Mouse (Mus musculus): ENCODE results near the gene 1700037H04Rik.

1700037H04Rik gene

GRCm38 (mm10) chr2:131159938-131160581, at the start of gene 1700037H04Rik:
Gene 1700037H04Rik, minus strand, starts transcription at chr2:131160081.
- DNase-seq: peak; percentile 97 to 98

DNA sequence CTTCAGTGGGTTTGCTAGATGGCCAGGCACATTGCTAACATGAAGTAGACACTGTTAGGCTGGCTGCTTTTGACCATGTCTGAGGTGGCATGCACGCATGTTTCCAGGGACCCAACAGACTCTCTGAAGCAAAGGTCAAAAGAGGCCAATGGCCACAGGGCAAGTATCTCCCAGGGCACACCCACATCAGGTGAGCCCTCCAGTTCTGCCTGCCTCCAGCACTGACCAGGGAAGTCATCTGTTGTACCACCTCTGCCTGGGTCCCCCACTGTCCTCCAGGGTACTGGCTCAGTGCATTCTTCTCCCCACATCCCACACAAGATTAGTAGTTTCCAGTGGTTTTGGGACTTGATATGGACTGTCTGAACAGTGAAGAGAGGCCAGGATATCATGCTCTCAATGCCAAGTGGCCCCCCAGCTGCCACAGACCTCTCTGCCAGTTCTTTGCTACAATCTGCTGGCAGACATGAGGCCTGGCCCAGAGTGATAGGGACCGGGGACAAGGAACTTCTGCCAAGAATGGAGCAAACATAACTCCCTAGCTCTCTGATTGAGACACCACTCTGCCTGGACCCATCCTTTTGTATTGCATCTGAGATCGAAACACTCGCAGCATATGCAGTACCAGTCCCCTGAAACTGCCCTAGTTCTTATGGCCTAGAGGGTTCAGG, 49.4 kb upstream of the 1700037H04Rik start:
- DNase-seq: no peak

GRCm38 (mm10) chr2:131208356-131208755, 48.5 kb upstream of the 1700037H04Rik start:
- no peak for DNase-seq

DNA sequence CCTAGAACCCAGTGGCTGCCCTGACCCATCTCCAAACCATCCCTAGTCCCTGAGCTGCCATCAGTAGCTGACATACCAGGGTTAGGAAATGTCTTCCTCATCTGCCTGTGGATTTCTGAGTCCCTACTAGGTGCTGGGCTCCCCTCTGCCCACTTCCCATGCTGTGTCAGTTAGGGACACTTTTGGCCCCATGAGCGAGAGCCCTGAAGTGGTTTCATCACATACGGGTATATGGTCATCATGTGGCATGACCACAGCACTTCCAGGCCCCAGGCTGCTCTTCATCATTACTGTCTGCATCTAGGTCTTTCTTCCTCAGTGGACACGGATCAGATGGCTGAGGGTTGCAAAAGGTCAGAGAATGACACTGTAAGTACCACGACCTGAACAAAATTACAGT, 46.9 kb upstream of the 1700037H04Rik start, which contains the start of gene Ap5s1:
Gene Ap5s1 (plus strand): TSS at position 301 of the 400 bp plus-strand sequence.
- DNase-seq: no peak

GRCm38 (mm10) chr2:131205521-131206182, 45.8 kb upstream of the 1700037H04Rik start:
- no peak for DNase-seq

GRCm38 (mm10) chr2:131204410-131204981, 44.6 kb upstream of the 1700037H04Rik start:
- peak; percentile 99 for DNase-seq

DNA sequence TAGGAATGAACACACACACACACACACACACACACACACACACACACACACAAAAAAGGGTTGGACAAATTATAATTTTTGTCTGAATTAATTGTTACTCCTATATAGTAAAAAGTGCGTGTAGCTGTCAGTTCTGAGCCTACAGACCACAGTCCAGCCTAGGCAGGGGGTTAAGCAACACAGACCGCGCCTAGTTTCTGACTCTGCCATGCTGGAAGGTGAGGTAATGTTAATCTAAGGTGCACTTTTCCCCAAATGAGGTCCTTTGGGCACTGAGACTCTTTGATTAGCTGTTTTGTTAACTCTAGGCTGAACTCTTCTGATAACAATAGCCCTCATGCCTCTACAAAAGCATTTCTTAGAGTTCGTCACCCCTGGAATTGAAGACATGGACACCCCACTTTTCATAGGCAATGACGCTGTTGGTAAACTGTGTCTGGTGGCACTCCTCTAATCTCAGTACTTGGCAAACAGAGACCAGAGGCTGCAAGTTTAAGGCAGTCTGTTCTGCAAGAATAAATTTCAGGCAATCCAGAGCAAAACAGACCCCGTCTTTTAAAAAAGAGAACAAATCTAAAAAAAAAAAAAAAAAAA, 44.0 kb upstream of the 1700037H04Rik start:
- peak in 1 of 2 experiments; percentile 64 for DNase-seq

DNA sequence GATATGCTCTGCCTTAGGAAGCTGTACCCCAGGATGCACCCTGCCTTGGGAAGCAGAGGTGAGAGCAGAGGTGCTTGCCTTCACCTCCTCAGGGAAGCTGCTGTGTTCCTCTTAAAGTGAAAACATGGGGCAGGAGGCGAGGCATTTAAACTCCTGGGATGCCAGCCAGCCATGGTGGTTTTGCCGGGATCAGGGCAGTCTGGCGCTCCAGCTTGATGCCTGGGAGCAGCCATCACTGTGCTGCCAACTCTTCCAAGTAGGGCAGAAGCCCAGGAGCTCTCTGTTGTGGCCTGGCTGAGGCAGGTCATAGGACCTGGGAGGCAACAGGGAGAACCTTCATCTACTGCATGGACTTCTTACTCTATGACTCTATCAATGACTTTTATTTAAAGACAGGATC, 41.4 kb upstream of the 1700037H04Rik start:
- DNase-seq: no peak

DNA sequence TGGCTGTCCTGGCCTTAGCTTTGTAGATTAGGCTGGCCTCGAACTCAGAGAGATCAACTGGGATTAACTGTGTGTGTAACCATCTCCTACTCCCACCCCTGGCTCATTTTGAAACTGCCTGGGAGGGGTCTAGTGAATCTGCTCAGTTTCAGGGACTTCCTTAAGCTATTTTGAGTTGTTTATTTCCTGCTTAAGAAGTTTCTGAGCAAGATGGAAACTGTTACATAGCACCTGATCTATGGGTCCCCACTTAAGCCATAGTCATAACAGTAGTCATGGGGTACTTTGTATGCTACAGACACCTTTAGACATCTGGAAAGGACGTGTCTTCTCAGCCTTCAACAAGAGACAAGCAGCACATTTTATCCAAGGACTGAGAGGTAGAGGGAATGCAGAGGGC, 40.8 kb upstream of the 1700037H04Rik start:
- DNase-seq: no peak

- DNase-seq: peak; percentile 85 to 90
Measured at GRCm38 (mm10) chr2:131196606-131197316, 36.9 kb upstream of the 1700037H04Rik start.

- DNase-seq: no peak
Measured at GRCm38 (mm10) chr2:131191005-131191390, 31.1 kb upstream of the 1700037H04Rik start.

GRCm38 (mm10) chr2:131190344-131191004, 30.6 kb upstream of the 1700037H04Rik start:
- DNase-seq: peak in 1 of 2 experiments; percentile 38

DNA sequence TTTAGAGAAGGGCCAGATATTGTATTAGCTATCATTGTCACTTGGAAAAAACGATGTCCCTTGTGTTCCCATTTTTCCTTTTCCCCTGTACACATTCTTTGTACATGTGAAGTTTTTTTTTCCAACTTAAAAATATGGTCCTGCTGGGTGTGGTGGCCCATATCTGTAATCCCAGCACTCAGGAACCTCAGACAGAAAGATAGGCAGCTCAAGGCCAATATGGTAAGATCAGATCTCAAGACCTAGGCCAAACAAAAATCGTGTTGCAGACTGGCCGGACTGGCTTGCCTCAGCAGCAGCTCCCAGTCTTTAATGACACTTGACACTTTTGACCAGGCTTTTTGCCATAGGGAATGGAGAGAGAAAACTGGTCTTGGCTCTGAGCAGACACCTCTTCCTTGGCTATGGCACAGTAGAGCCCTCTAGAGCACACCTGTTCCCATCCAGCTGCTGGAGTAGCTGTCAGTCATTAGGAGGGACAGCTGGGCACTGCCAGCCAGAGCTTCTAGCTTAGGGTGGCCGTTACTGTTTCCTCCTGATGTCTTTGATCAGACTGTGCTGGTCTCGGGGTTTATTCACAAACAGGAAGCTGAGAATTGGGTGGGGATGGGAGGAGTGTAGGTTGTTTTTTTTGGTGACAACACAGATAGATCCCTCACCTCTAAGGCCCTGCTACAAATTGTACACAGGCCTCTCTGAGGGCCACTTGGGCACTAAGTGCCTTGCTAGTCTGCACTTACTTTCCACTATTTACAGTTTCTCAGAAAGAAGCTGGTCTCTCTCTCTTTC, 29.8 kb upstream of the 1700037H04Rik start:
- peak; percentile 45 to 72 for DNase-seq

- no peak for DNase-seq
Measured at GRCm38 (mm10) chr2:131188311-131188710, 28.4 kb upstream of the 1700037H04Rik start.

- DNase-seq: no peak
Measured at GRCm38 (mm10) chr2:131187602-131187922, 27.7 kb upstream of the 1700037H04Rik start.

DNA sequence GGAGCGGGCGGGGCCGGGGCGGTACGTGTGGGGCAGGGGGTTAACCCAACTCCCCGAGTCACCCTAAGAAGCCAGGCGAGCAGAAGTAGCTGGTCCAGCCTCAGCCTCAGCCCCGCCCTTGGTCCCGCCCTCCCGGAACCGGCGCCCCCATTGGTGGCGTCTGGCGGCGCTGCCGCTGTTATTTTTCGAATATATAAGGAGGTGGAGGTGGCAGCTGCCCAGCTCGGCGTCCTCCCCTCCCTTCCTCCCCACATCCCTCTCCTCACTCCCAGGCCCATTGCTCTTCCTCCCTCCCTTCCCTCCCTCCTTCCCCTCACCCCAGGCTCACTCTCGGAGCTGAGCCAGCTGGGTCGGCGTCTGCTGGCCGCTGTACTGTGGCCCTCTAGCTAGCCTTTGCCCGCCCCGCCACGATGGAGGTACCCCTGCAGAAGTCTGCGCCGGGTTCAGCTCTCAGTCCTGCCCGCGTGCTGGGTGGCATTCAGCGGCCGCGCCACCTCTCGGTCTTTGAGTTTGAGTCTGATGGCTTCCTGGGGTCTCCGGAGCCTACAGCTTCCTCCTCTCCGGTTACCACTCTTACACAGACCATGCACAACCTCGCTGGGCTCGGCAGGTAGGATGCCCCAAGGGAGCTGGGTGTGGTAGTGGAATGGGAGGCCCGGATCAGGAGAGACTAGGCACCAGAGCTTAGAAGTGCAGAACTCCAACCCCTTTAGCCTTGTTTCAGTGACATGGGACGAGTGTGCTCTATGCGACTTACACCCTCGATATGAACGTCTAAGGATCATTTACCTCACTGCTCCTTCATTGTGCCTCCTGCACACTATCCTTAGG, 27.1 kb upstream of the 1700037H04Rik start, which contains the start of the genes Cdc25b and Spef1:
Gene Cdc25b (plus strand): TSS at position 179 of the 831 bp plus-strand sequence.
Gene Spef1 (minus strand): TSS at position 512 of the 831 bp plus-strand sequence.
- peak; percentile 88 to 92 for DNase-seq

GRCm38 (mm10) chr2:131186343-131186742, 26.5 kb upstream of the 1700037H04Rik start:
- DNase-seq: no peak

DNA sequence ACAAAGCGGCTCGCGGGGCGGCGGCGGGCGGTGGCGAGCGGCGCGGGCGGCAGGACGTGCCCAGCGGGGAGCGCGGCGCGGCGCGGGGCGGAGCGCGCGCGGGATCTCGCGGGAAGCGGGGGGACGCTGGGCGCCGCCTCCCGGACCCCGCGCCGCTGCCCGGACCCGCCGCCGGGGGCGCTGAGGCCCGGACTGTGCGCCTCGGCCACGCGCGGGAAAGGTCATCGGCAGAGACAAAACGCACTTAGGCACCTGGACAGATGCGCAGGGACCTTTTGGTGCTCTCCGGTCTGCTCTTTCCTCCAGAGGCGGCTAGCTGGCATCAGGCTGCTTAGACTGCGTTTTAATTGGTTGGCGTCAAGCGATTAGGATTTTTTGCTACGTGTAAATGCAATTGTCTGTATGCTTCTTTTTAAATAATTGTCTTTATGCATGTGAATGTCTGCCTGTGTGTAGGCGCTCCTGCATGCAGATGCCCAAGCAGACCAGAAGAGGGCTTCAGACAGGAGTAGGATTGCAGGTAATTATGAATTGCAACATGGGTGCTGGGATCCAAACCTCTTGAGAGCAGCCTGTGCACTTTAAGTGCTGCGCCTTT, 20.2 kb upstream of the 1700037H04Rik start, which contains the start of gene Cenpb:
Gene Cenpb (minus strand): TSS at position 78 of the 598 bp plus-strand sequence.
- DNase-seq: peak; percentile 78 to 86

GRCm38 (mm10) chr2:131179246-131179886, 19.5 kb upstream of the 1700037H04Rik start:
- DNase-seq: peak; percentile 60 to 71
